Mouse (Mus musculus) embryonic facial prominence, embryonic 12.5 days (tissue): Measurements from ENCODE around the gene Ptpn1. TPM values are rescaled to one million over a fixed set of nuclear protein-coding genes. Genes with fewer than 3 reads are reported as not detected.

Source experiments
- ATAC-seq: fragments of 200-750 bp; cut with Nextera tagmentation; 2 replicates; pipeline ENCODE4 v1.8.0; 2017; ENCODE audit not compliant: insufficient number of reproducible peaks, insufficient read depth, low FRiP score, low TSS enrichment
- H3K27ac ChIP-seq: fragments of 300-500 bp; sonication (generic); 2 replicates; pipeline ENCODE4 v1.5.1; 2016; ENCODE audit warnings: mild to moderate bottlenecking
- H3K27me3 ChIP-seq: fragments of 300-500 bp; sonication (generic); 2 replicates; pipeline ENCODE4 v1.6.1; 2016; ENCODE audit warnings: mild to moderate bottlenecking, moderate library complexity
- H3K36me3 ChIP-seq: fragments of 300-500 bp; sonication (generic); 2 replicates; pipeline ENCODE4 v1.6.1; 2016; ENCODE audit warnings: mild to moderate bottlenecking
- H3K4me1 ChIP-seq: fragments of 300-500 bp; sonication (generic); 2 replicates; pipeline ENCODE4 v1.6.1; 2016
- H3K4me2 ChIP-seq: fragments of 300-500 bp; sonication (generic); replicated peaks from 2 replicates; pipeline ENCODE4 v1.6.1; 2016; ENCODE audit warnings: mild to moderate bottlenecking, moderate library complexity
- H3K4me3 ChIP-seq: fragments of 300-500 bp; sonication (generic); 2 replicates; pipeline ENCODE4 v1.5.1; 2016; ENCODE audit warnings: mild to moderate bottlenecking
- H3K9ac ChIP-seq: fragments of 300-500 bp; sonication (generic); 2 replicates; pipeline ENCODE4 v1.6.1; 2016; ENCODE audit warnings: mild to moderate bottlenecking, moderate library complexity
- H3K9me3 ChIP-seq: fragments of 300-500 bp; sonication (generic); 2 replicates; pipeline ENCODE4 v1.6.1; 2016; ENCODE audit warnings: mild to moderate bottlenecking, moderate library complexity
- WGBS: fragments of 180-500 bp; shearing (Covaris S2); methylation state at CpG from one replicate; pipeline ENCODE4 v1.1.7; 2016; 5-methylcytosine and 5-hydroxymethylcytosine counted together
- polyA plus RNA-seq: library from polyadenylated mRNA; unstranded; fragments of >200 nt; fragmentation: Nextera tagmentation; extraction: Ambion mirVana; gene quantifications from 2 replicates; pipeline ENCODE4 v1.2.1, GENCODE M21; 2016

Gene Ptpn1
- polyA plus RNA-seq, 1 experiment from 2014 or later, result 60.8 TPM

GRCm38 (mm10) chr2:167903242-167903952 is 28.5 kb upstream of the Ptpn1 start:
- Histone ChIP-seq H3K4me1 (peaks cover 10% of the 10 kb centered on the region), H3K27me3 (0 out of 2 replicates have a peak, but pooled peaks cover 5% of the 10 kb centered on the region), H3K4me3 (no peak overlapping the region), H3K36me3 (no peaks in the 10 kb centered on the region), H3K9ac (no peak overlapping the region), H3K4me2 (no peak overlapping the region), H3K27ac (no peak overlapping the region), H3K9me3 (no peaks in the 10 kb centered on the region)
- 87% methylated on average over 11 of the region's 11 CpGs for WGBS
- ATAC-seq, result no peak

GRCm38 (mm10) chr2:167904621-167905367 is 27.1 kb upstream of the Ptpn1 start:
- 84% methylated on average over 12 of the region's 12 CpGs for WGBS
- Histone ChIP-seq H3K27ac (no peak overlapping the region), H3K36me3 (no peaks in the 10 kb centered on the region), H3K4me2 (no peak overlapping the region), H3K9ac (no peak overlapping the region), H3K4me1 (peaks cover 8% of the 10 kb centered on the region), H3K9me3 (no peaks in the 10 kb centered on the region), H3K4me3 (no peak overlapping the region), H3K27me3 (0 out of 2 replicates have a peak, but pooled peaks cover 5% of the 10 kb centered on the region)
- no peak for ATAC-seq

- WGBS, result 52% methylated on average over 8 of the region's 8 CpGs
- Histone ChIP-seq H3K27me3 (no peaks in the 10 kb centered on the region), H3K4me1 (no peaks in the 10 kb centered on the region), H3K9ac (no peak overlapping the region), H3K27ac (no peak overlapping the region), H3K4me3 (no peak overlapping the region), H3K9me3 (no peaks in the 10 kb centered on the region), H3K4me2 (no peak overlapping the region), H3K36me3 (no peaks in the 10 kb centered on the region)
- ATAC-seq, result no peak
These were observed 26.3 kb upstream of the Ptpn1 start for GRCm38 (mm10) chr2:167905561-167905960.

- H3K4me1 ChIP-seq, result no peaks in the 10 kb centered on the region
- no peak for ATAC-seq
- no peaks in the 10 kb centered on the region for H3K36me3 ChIP-seq
- no peak overlapping the region for H3K27ac ChIP-seq
- no peaks in the 10 kb centered on the region for H3K27me3 ChIP-seq
- H3K9me3 ChIP-seq, result no peaks in the 10 kb centered on the region
- H3K4me2 ChIP-seq, result no peak overlapping the region
- no peak overlapping the region for H3K4me3 ChIP-seq
- H3K9ac ChIP-seq, result no peak overlapping the region
These were observed 25.1 kb upstream of the Ptpn1 start for GRCm38 (mm10) chr2:167906729-167907128.

GRCm38 (mm10) chr2:167909531-167910177 is 22.2 kb upstream of the Ptpn1 start:
- H3K9me3 ChIP-seq, result no peaks in the 10 kb centered on the region
- no peak overlapping the region for H3K4me2 ChIP-seq
- no peak overlapping the region for H3K4me3 ChIP-seq
- ATAC-seq, result no peak
- no peaks in the 10 kb centered on the region for H3K4me1 ChIP-seq
- H3K27ac ChIP-seq, result no peak overlapping the region
- no peak overlapping the region for H3K9ac ChIP-seq
- H3K27me3 ChIP-seq, result no peaks in the 10 kb centered on the region
- 67% methylated on average over 11 of the region's 11 CpGs for WGBS
- H3K36me3 ChIP-seq, result no peaks in the 10 kb centered on the region

GRCm38 (mm10) chr2:167910178-167910540 is 21.7 kb upstream of the Ptpn1 start:
- Histone ChIP-seq H3K4me2 (no peak overlapping the region), H3K36me3 (no peaks in the 10 kb centered on the region), H3K27me3 (no peaks in the 10 kb centered on the region), H3K4me3 (no peak overlapping the region), H3K9ac (no peak overlapping the region), H3K9me3 (no peaks in the 10 kb centered on the region), H3K27ac (no peak overlapping the region), H3K4me1 (no peaks in the 10 kb centered on the region)
- no peak for ATAC-seq
- 63% methylated on average over 3 of the region's 3 CpGs for WGBS

- H3K4me1 ChIP-seq, result no peaks in the 10 kb centered on the region
- H3K36me3 ChIP-seq, result no peaks in the 10 kb centered on the region
- H3K27ac ChIP-seq, result no peak overlapping the region
- ATAC-seq, result no peak
- H3K4me3 ChIP-seq, result no peak overlapping the region
- no peak overlapping the region for H3K4me2 ChIP-seq
- no peaks in the 10 kb centered on the region for H3K27me3 ChIP-seq
- H3K9ac ChIP-seq, result no peak overlapping the region
- H3K9me3 ChIP-seq, result no peaks in the 10 kb centered on the region
- 90% methylated on average over 5 of the region's 5 CpGs for WGBS
These were observed 20.3 kb upstream of the Ptpn1 start for GRCm38 (mm10) chr2:167911511-167911910.

- Histone ChIP-seq H3K4me3 (no peak overlapping the region), H3K4me1 (no peaks in the 10 kb centered on the region), H3K4me2 (no peak overlapping the region), H3K9me3 (no peaks in the 10 kb centered on the region), H3K36me3 (no peaks in the 10 kb centered on the region), H3K9ac (no peak overlapping the region), H3K27ac (no peak overlapping the region), H3K27me3 (no peaks in the 10 kb centered on the region)
- 67% methylated on average over 1 of the region's 1 CpGs for WGBS
- no peak for ATAC-seq
These were observed 12.8 kb upstream of the Ptpn1 start for GRCm38 (mm10) chr2:167919081-167919480.

- Histone ChIP-seq H3K4me3 (no peak overlapping the region), H3K4me1 (no peaks in the 10 kb centered on the region), H3K27me3 (no peaks in the 10 kb centered on the region), H3K27ac (no peak overlapping the region), H3K36me3 (no peaks in the 10 kb centered on the region), H3K4me2 (no peak overlapping the region), H3K9ac (no peak overlapping the region), H3K9me3 (no peaks in the 10 kb centered on the region)
- 50% methylated on average over 11 of the region's 11 CpGs for WGBS
- ATAC-seq, result no peak
These were observed 11.8 kb upstream of the Ptpn1 start for GRCm38 (mm10) chr2:167920041-167920440.

- Histone ChIP-seq H3K4me3 (no peak overlapping the region), H3K4me1 (no peaks in the 10 kb centered on the region), H3K9me3 (no peaks in the 10 kb centered on the region), H3K27ac (no peak overlapping the region), H3K36me3 (no peaks in the 10 kb centered on the region), H3K4me2 (no peak overlapping the region), H3K27me3 (no peaks in the 10 kb centered on the region), H3K9ac (no peak overlapping the region)
- ATAC-seq, result no peak
- WGBS, result 87% methylated on average over 9 of the region's 9 CpGs
These were observed 10.8 kb upstream of the Ptpn1 start for GRCm38 (mm10) chr2:167920960-167921495.

GRCm38 (mm10) chr2:167921823-167922222 is 10.0 kb upstream of the Ptpn1 start:
- ATAC-seq, result no peak
- no peaks in the 10 kb centered on the region for H3K27me3 ChIP-seq
- no peak overlapping the region for H3K4me2 ChIP-seq
- H3K27ac ChIP-seq, result no peak overlapping the region
- no peak overlapping the region for H3K4me3 ChIP-seq
- H3K9me3 ChIP-seq, result no peaks in the 10 kb centered on the region
- H3K9ac ChIP-seq, result no peak overlapping the region
- 87% methylated on average over 8 of the region's 8 CpGs for WGBS
- no peaks in the 10 kb centered on the region for H3K4me1 ChIP-seq
- no peaks in the 10 kb centered on the region for H3K36me3 ChIP-seq

GRCm38 (mm10) chr2:167924011-167924410 is 7.8 kb upstream of the Ptpn1 start:
- no peak for ATAC-seq
- H3K27ac ChIP-seq, result no peak overlapping the region

More at GRCm38 (mm10) chr2:167924011-167924410, 7.8 kb upstream of the Ptpn1 start:
- Histone ChIP-seq H3K4me2 (no peak overlapping the region), H3K27me3 (no peaks in the 10 kb centered on the region), H3K4me1 (no peaks in the 10 kb centered on the region), H3K4me3 (no peak overlapping the region), H3K9ac (no peak overlapping the region), H3K9me3 (no peaks in the 10 kb centered on the region), H3K36me3 (no peaks in the 10 kb centered on the region)
- 82% methylated on average over 5 of the region's 5 CpGs for WGBS
